ENCODE assay signal across 9 mouse cellular contexts in genomic region chr5:28465099-28465406, GRCm38 (mm10). TPM values are rescaled to one million over a fixed set of nuclear protein-coding genes. Genes with fewer than 3 reads are reported as not detected.
A peak's percentile ranks its signal among the peaks of the same experiment; 100 is the strongest.
DNase-seq lines count a peak whose midpoint lies in the region; ATAC-seq and TF ChIP-seq lines count a peak whose summit lies in the region.
"Had no signal": no experiment of that assay in that cellular context is flagged by ENCODE, and none has a peak within 500 bp of the region (broad histone marks: within the 10 kb centered on the region; RNA-seq: fewer than 3 reads in every experiment).

No protein-coding gene starts in this region.

- peak; percentile 36 for ATAC-seq in forebrain, embryonic 15.5 days (replicated peaks)
- no peak for ATAC-seq in lung, embryonic 15.5 days (ENCODE audit: borderline replicate concordance, extremely low read depth, low FRiP score, low TSS enrichment)

- H3K27ac ChIP-seq in forebrain, embryonic 15.5 days (replicated peaks) = no peak overlapping the region
- peak overlapping the region; percentile 97 for H3K27ac ChIP-seq in lung, embryonic 15.5 days

- H3K4me2 ChIP-seq in forebrain, embryonic 15.5 days (replicated peaks) = peak overlapping the region; percentile 89
- H3K4me2 ChIP-seq in lung, embryonic 15.5 days = peak overlapping the region; percentile 67

- H3K4me1 ChIP-seq in E14TG2a.4 (replicated peaks; ENCODE audit: low read depth, low read length) = peaks cover 59% of the 10 kb centered on the region
- H3K4me1 ChIP-seq in forebrain, embryonic 15.5 days = peaks cover 46% of the 10 kb centered on the region
- peaks cover 25% of the 10 kb centered on the region for H3K4me1 ChIP-seq in lung, embryonic 15.5 days

- H3K36me3 ChIP-seq in E14TG2a.4 (ENCODE audit: insufficient read depth, low read length) = no peaks in the 10 kb centered on the region
- no peaks in the 10 kb centered on the region for H3K36me3 ChIP-seq in forebrain, embryonic 15.5 days
- H3K36me3 ChIP-seq in lung, embryonic 15.5 days = no peaks in the 10 kb centered on the region

- no peak for TF ChIP-seq CTCF in E14TG2a.4 (conservative IDR thresholded peaks at IDR 0.05; ENCODE audit: low read length)

- WGBS in forebrain, embryonic 15.5 days = under 1% methylated on average over 29 of the region's 29 CpGs
- under 1% methylated on average over 29 of the region's 29 CpGs for WGBS in lung, embryonic 15.5 days

- H3K9me3 ChIP-seq in E14TG2a.4 (ENCODE audit: low read length) = no peaks in the 10 kb centered on the region
- H3K9me3 ChIP-seq in forebrain, embryonic 15.5 days = no peaks in the 10 kb centered on the region
- H3K9me3 ChIP-seq in lung, embryonic 15.5 days = no peaks in the 10 kb centered on the region

- H3K4me3 ChIP-seq in E14TG2a.4 (replicated peaks; ENCODE audit: low read length) = peak overlapping the region; percentile 80
- H3K4me3 ChIP-seq in forebrain, embryonic 15.5 days = peak overlapping the region; percentile 52
- peak overlapping the region; percentile 54 for H3K4me3 ChIP-seq in lung, embryonic 15.5 days

- peaks cover 98% of the 10 kb centered on the region for H3K27me3 ChIP-seq in E14TG2a.4 (ENCODE audit: insufficient read depth, low read length)
- peaks cover 97% of the 10 kb centered on the region for H3K27me3 ChIP-seq in forebrain, embryonic 15.5 days
- peaks cover 95% of the 10 kb centered on the region for H3K27me3 ChIP-seq in lung, embryonic 15.5 days

- peak; percentile 54 to 80 for DNase-seq in adrenal gland, adult (ENCODE audit: inconsistent age in 2 of 2, low spot score in 1 of 2)
- DNase-seq in adrenal gland, adult 8-10 months = no peak
- peak; percentile 41 for DNase-seq in kidney, postnatal 14 days
- DNase-seq in right cerebral cortex, postnatal 25 days = peak; percentile 80
- DNase-seq in T-cell, adult 2 months (ENCODE audit: low spot score) = no peak

- peak overlapping the region; percentile 43 for H3K9ac ChIP-seq in forebrain, embryonic 15.5 days (replicated peaks)
- peak overlapping the region; percentile 61 for H3K9ac ChIP-seq in lung, embryonic 15.5 days

RNA-seq across cellular contexts. Expression of gene Shh, which starts 2.0 kb away (rescaled TPM):
- 10 to 100 TPM; 15.7 to 31.6 (median 22.3) TPM for total RNA-seq in adrenal gland, adult 8-10 months (2022)
- polyA plus RNA-seq in forebrain, embryonic 15.5 days (2015; fragmentation: Nextera tagmentation; extraction: Ambion mirVana) = 0.49 and 0.81 TPM in 2 replicates
- 12.0 and 12.6 TPM in 2 replicates for polyA plus RNA-seq in lung, embryonic 15.5 days (2015; fragmentation: Nextera tagmentation; extraction: Ambion mirVana)
- total RNA-seq: common myeloid progenitor, adult 5-6 weeks had no signal

Comparison
In these comparisons a context has a peak if more than half of its experiments do, and no peak if none do; other contexts are left out.
1. DNase-seq: peak in adrenal gland, adult (2 of 2), kidney, postnatal 14 days (single experiment) and right cerebral cortex, postnatal 25 days (single experiment); none in adrenal gland, adult 8-10 months (single experiment) and T-cell, adult 2 months (single experiment).
2. Peak in every context shown above with its lines, with median percentiles within 50 percentile points of each other: H3K4me3 ChIP-seq.